Mouse (Mus musculus) lung, postnatal 0 days (tissue): ENCODE measurements around the gene Plpp3.
"Not testable (repeated sequence)": the region's sequence is repeated elsewhere in the genome, so short reads cannot be mapped to it uniquely, and the experiment has no call there.

Experiments
- CTCF ChIP-seq: IDR thresholded peaks from 2 replicates; pipeline ENCODE4 v1.5.1; 2016; ENCODE audit warnings: antibody characterized with exemption, mild to moderate bottlenecking
- EP300 ChIP-seq: IDR thresholded peaks from 2 replicates; pipeline ENCODE4 v1.6.1; 2016; ENCODE audit warnings: antibody characterized with exemption, mild to moderate bottlenecking, control low read depth

DNA sequence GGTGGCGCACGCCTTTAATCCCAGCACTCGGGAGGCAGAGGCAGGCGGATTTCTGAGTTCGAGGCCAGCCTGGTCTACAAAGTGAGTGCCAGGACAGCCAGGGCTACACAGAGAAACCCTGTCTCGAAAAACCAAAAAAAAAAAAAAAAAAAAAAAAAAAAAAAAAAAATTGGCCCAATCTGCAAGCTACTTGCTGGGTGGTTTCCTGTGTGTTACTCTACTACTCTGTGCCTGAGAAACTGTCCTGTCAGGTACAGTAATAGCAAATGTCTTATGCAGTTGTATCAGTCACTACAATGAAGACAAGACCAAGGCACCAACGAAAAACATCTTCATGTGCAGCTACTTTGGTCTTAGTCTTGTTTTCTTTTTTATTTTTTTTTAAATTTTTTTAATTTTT is 112.3 kb downstream of the Plpp3 start:
- TF ChIP-seq EP300, CTCF: not testable (repeated sequence)
